Mouse (Mus musculus) G1E (cell line): ENCODE results near the gene Sptssa. TPM values are rescaled to one million over a fixed set of nuclear protein-coding genes. Genes with fewer than 3 reads are reported as not detected.

Experiments
- ATAC-seq: 2 replicates; pipeline ENCODE4 v1.8.0; 2016; ENCODE audit warnings: mild to moderate bottlenecking; ENCODE audit not compliant: insufficient number of reproducible peaks, poor library complexity, low FRiP score, severe bottlenecking; ENCODE audit errors: extremely low read depth
- DNase-seq: peaks from one replicate; pipeline ENCODE4 v3.0.0; 2012; ENCODE audit warnings: low spot score
- H3K27me3 ChIP-seq: 2 replicates; pipeline ENCODE4 v1.6.1; 2012; ENCODE audit warnings: mild to moderate bottlenecking, low read length, inconsistent platforms; ENCODE audit not compliant: insufficient read depth
- H3K36me3 ChIP-seq: replicated peaks from 2 replicates; pipeline ENCODE3; 2012; ENCODE audit warnings: mild to moderate bottlenecking, inconsistent platforms
- H3K4me1 ChIP-seq: 2 replicates; pipeline ENCODE4 v1.6.1; 2012; ENCODE audit warnings: low read depth, low read length, inconsistent platforms, mixed read lengths; ENCODE audit not compliant: insufficient read depth
- H3K4me3 ChIP-seq: 2 replicates; pipeline ENCODE4 v1.5.1; 2012; ENCODE audit warnings: low read depth, mild to moderate bottlenecking, inconsistent platforms, low read length, moderate library complexity, mixed read lengths
- H3K9me3 ChIP-seq: replicated peaks from 2 replicates; pipeline ENCODE4 v1.6.1; 2012; ENCODE audit warnings: inconsistent platforms
- CTCF ChIP-seq: IDR thresholded peaks from 2 replicates; pipeline ENCODE4 v1.5.1; 2012; ENCODE audit warnings: low read depth, low read length, inconsistent platforms, mixed read lengths
- GATA1 ChIP-seq: IDR thresholded peaks from 2 replicates; pipeline ENCODE4 v1.6.1; 2012; ENCODE audit warnings: borderline replicate concordance, low read length, inconsistent platforms, mixed read lengths
- GATA2 ChIP-seq: IDR thresholded peaks from 2 replicates; pipeline ENCODE4 v1.6.1; 2012; ENCODE audit warnings: low read depth, low read length, inconsistent platforms, borderline replicate concordance
- POLR2AphosphoS5 ChIP-seq: IDR thresholded peaks from 2 replicates; pipeline ENCODE4 v1.6.1; 2012; ENCODE audit warnings: low read depth, low read length, inconsistent platforms; ENCODE audit not compliant: insufficient replicate concordance
- TAL1 ChIP-seq: conservative IDR thresholded peaks from 2 replicates; pipeline ENCODE4 v1.6.1; 2012; ENCODE audit warnings: low read depth, low read length, inconsistent platforms, mixed read lengths
- polyA plus RNA-seq: library from polyadenylated mRNA; stranded (reverse); fragments of >175 nt; gene quantifications from 2 replicates; pipeline ENCODE4 v1.2.3, GENCODE M21; 2012
- total RNA-seq, 2 experiments: library from RNA; stranded (forward) in 1 of 2; stranded (reverse) in 1 of 2; fragments of 200-1000 nt in 1 of 2; fragments of >200 nt in 1 of 2; fragmentation: Nextera tagmentation in 1 of 2; gene quantifications; 2 replicates each; pipeline ENCODE4 v1.2.3; 2014 to 2017

The Sptssa gene
- total and polyA plus RNA-seq, 3 experiments: 24.3 to 294 (median 51.8) TPM

DNA sequence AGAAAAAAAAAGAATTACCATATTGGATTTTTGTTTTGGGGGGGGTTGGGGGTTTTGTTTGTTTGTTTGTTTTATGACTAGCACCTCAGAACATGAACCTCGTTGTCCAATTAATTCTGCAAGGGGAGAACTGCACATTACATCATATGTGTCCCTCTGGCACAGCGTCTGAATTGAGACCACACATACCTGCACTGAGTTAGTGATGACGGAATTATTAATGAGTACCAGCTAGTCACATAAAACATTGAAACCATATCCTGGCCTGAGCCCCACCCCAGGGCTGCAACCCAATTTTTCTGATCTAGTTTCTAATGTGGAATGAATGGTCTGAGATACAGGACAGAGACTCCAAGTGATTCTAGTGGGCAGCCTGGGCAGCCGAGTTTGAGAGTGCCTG, 59.7 kb downstream of the Sptssa start:
- Histone ChIP-seq H3K9me3 (no peaks in the 10 kb centered on the region), H3K36me3 (no peaks in the 10 kb centered on the region), H3K4me1 (no peaks in the 10 kb centered on the region), H3K4me3 (no peak overlapping the region), H3K27me3 (no peaks in the 10 kb centered on the region)
- ATAC-seq: no peak
- TF ChIP-seq POLR2AphosphoS5: no peak
- TF ChIP-seq GATA2: no peak
- TF ChIP-seq CTCF: no peak
- TF ChIP-seq TAL1: no peak
- no peak for TF ChIP-seq GATA1
- no peak for DNase-seq

Other genes with a start within 250 kb of the Sptssa start
- gene Eapp, start 39.3 kb upstream of the Sptssa start, total RNA-seq (2014; fragmentation: Nextera tagmentation): 53.2 and 70.6 TPM in 2 replicates
- 84.9 and 106 TPM in 2 replicates for gene Eapp, start 39.3 kb upstream of the Sptssa start, total RNA-seq (2017)
- gene Eapp, start 39.3 kb upstream of the Sptssa start, polyA plus RNA-seq: 59.6 and 98.9 TPM in 2 replicates
- gene Snx6, start 139.1 kb upstream of the Sptssa start, total RNA-seq (2014; fragmentation: Nextera tagmentation): 74.0 and 80.4 TPM in 2 replicates
- 162 and 188 TPM in 2 replicates for gene Snx6, start 139.1 kb upstream of the Sptssa start, total RNA-seq (2017)
- 14.0 and 17.5 TPM in 2 replicates for gene Snx6, start 139.1 kb upstream of the Sptssa start, polyA plus RNA-seq
- gene Cfl2, start 206.3 kb upstream of the Sptssa start, total RNA-seq (2014; fragmentation: Nextera tagmentation): 53.0 and 72.6 TPM in 2 replicates
- 45.0 and 46.9 TPM in 2 replicates for gene Cfl2, start 206.3 kb upstream of the Sptssa start, total RNA-seq (2017)
- 2.7 and 3.1 TPM in 2 replicates for gene Cfl2, start 206.3 kb upstream of the Sptssa start, polyA plus RNA-seq